Comparison of ENCODE assay signal across 8 mouse cellular contexts in genomic region chr3:104758406-104758805, GRCm38 (mm10). TPM values are rescaled to one million over a fixed set of nuclear protein-coding genes. Genes with fewer than 3 reads are reported as not detected.
A peak's percentile ranks its signal among the peaks of the same experiment; 100 is the strongest.
DNase-seq lines count a peak whose midpoint lies in the region; ATAC-seq and TF ChIP-seq lines count a peak whose summit lies in the region.

No protein-coding gene starts in this region.

- peak overlapping the region; percentile 20; the same call in 1 of the 2 replicates for H3K4me3 ChIP-seq in E14TG2a.4 (replicated peaks; ENCODE audit: low read length)
- peak overlapping the region; percentile 29 for H3K4me3 ChIP-seq in forebrain, embryonic 11.5 days (ENCODE audit: low read depth, low read length)
- peak overlapping the region; percentile 50 for H3K4me3 ChIP-seq in heart, embryonic 16.5 days (ENCODE audit: low read length)
- H3K4me3 ChIP-seq in thymus, adult 2 months (ENCODE audit: control insufficient read depth, insufficient read depth, low read length) = no peak overlapping the region

- H3K36me3 ChIP-seq in E14TG2a.4 (ENCODE audit: insufficient read depth, low read length) = no peaks in the 10 kb centered on the region
- no peaks in the 10 kb centered on the region for H3K36me3 ChIP-seq in forebrain, embryonic 11.5 days (ENCODE audit: control insufficient read depth, insufficient read depth, low read length)
- no peaks in the 10 kb centered on the region for H3K36me3 ChIP-seq in heart, embryonic 16.5 days (ENCODE audit: control insufficient read depth, insufficient read depth)
- H3K36me3 ChIP-seq in thymus, adult 2 months (ENCODE audit: control insufficient read depth, insufficient read depth, low read length) = no peaks in the 10 kb centered on the region

- H3K4me2 ChIP-seq in forebrain, embryonic 11.5 days (ENCODE audit: low read depth, low read length, severe bottlenecking) = peak overlapping the region; percentile 58
- H3K4me2 ChIP-seq in heart, embryonic 16.5 days (ENCODE audit: low read depth, low read length) = peak overlapping the region; percentile 83

- 1% methylated on average over 27 of the region's 27 CpGs for WGBS in forebrain, embryonic 11.5 days
- WGBS in heart, embryonic 16.5 days = 2% methylated on average over 27 of the region's 27 CpGs
- 4% methylated on average over 27 of the region's 27 CpGs for WGBS in thymus, adult 2 months

- TF ChIP-seq POLR2A in thymus, adult 2 months (IDR thresholded peaks at IDR 0.05; ENCODE audit: control insufficient read depth, extremely low read depth, insufficient read depth, low read length, poor library complexity) = no peak

- peak; percentile 57 for DNase-seq in c-Kit-positive CD71-positive TER-119-positive erythroid progenitor cells, embryonic 14.5 days (ENCODE audit: low spot score)
- peak; percentile 92 for DNase-seq in forebrain, embryonic 11.5 days (ENCODE audit: low spot score)
- DNase-seq in kidney, postnatal 14 days = peak; percentile 65
- DNase-seq in lung, adult 18-20 months = peak; percentile 22 to 49
- peak; percentile 66 for DNase-seq in thymus, adult 2 months

- no peak overlapping the region for H3K27ac ChIP-seq in forebrain, embryonic 11.5 days (ENCODE audit: low read depth, low read length)
- no peak overlapping the region for H3K27ac ChIP-seq in heart, embryonic 16.5 days (ENCODE audit: low read length)
- no peak overlapping the region for H3K27ac ChIP-seq in thymus, adult 2 months (ENCODE audit: control insufficient read depth, insufficient read depth, low read length)

- peak overlapping the region; percentile 56 for H3K9ac ChIP-seq in forebrain, embryonic 11.5 days (ENCODE audit: low read length)
- H3K9ac ChIP-seq in heart, embryonic 16.5 days (ENCODE audit: low read length) = peak overlapping the region; percentile 67

- H3K9me3 ChIP-seq in E14TG2a.4 (ENCODE audit: low read length) = no peaks in the 10 kb centered on the region
- no peaks in the 10 kb centered on the region for H3K9me3 ChIP-seq in forebrain, embryonic 11.5 days (ENCODE audit: control insufficient read depth, low read length)
- H3K9me3 ChIP-seq in heart, embryonic 16.5 days (replicated peaks; ENCODE audit: control insufficient read depth, low read length) = no peaks in the 10 kb centered on the region

- peaks cover 25% of the 10 kb centered on the region for H3K4me1 ChIP-seq in E14TG2a.4 (replicated peaks; ENCODE audit: low read depth, low read length)
- H3K4me1 ChIP-seq in forebrain, embryonic 11.5 days (replicated peaks; ENCODE audit: control insufficient read depth, insufficient read depth, low read length) = no peaks in the 10 kb centered on the region
- peaks cover 8% of the 10 kb centered on the region for H3K4me1 ChIP-seq in heart, embryonic 16.5 days (ENCODE audit: control insufficient read depth, insufficient read depth, low read length)
- no peaks in the 10 kb centered on the region; the same call in 1 of the 2 replicates for H3K4me1 ChIP-seq in thymus, adult 2 months (replicated peaks; ENCODE audit: control insufficient read depth, insufficient read depth, low read length)

- H3K27me3 ChIP-seq in E14TG2a.4 (ENCODE audit: insufficient read depth, low read length) = peaks cover 45% of the 10 kb centered on the region
- no peaks in the 10 kb centered on the region for H3K27me3 ChIP-seq in forebrain, embryonic 11.5 days (ENCODE audit: control insufficient read depth, insufficient read depth, low read length)
- no peaks in the 10 kb centered on the region for H3K27me3 ChIP-seq in heart, embryonic 16.5 days (ENCODE audit: control insufficient read depth, insufficient read depth, low read length)
- no peaks in the 10 kb centered on the region; the same call in 1 of the 2 replicates for H3K27me3 ChIP-seq in thymus, adult 2 months (ENCODE audit: control insufficient read depth, insufficient read depth, low read length)

- ATAC-seq in forebrain, embryonic 11.5 days (replicated peaks; ENCODE audit: low FRiP score) = peak; percentile 90
- peak; percentile 72 for ATAC-seq in heart, embryonic 16.5 days (replicated peaks; ENCODE audit: extremely low read depth, insufficient read depth, low FRiP score)
- ATAC-seq in neutrophil, adult 5-6 weeks (ENCODE audit: extremely low read depth, insufficient number of reproducible peaks, low FRiP score, poor library complexity, severe bottlenecking) = peak; percentile 46; the same call in 1 of the 2 replicates

- TF ChIP-seq CTCF in E14TG2a.4 (conservative IDR thresholded peaks at IDR 0.05; ENCODE audit: low read length) = peak; percentile 54
- peak; percentile 99 for TF ChIP-seq CTCF in thymus, adult 2 months (IDR thresholded peaks at IDR 0.05; ENCODE audit: borderline replicate concordance, control insufficient read depth, extremely low read depth, insufficient read depth, low read length, poor library complexity)

RNA-seq across cellular contexts. Expression of gene Ppm1j, which starts 22.4 kb away (rescaled TPM):
- polyA plus RNA-seq in forebrain, embryonic 11.5 days (2014; fragmentation: Nextera tagmentation; extraction: Ambion mirVana) = 1.1 and 1.2 TPM in 2 replicates
- polyA plus RNA-seq in heart, embryonic 16.5 days (2015; fragmentation: Nextera tagmentation; extraction: Ambion mirVana) = 36.9 and 38.9 TPM in 2 replicates
- 0.25 TPM in 1 of 2 replicates, not detected in the other for total RNA-seq in neutrophil, adult 5-6 weeks (2017)
- 4.6 and 7.4 TPM in 2 replicates for polyA plus RNA-seq in thymus, adult 2 months (2012; rRNA removed)

RNA-seq across cellular contexts. Expression of gene Fam19a3, which starts 23.2 kb away (rescaled TPM):
- 0.24 TPM in 1 of 2 replicates, not detected in the other for polyA plus RNA-seq in forebrain, embryonic 11.5 days (2014; fragmentation: Nextera tagmentation; extraction: Ambion mirVana)
- polyA plus RNA-seq in heart, embryonic 16.5 days (2015; fragmentation: Nextera tagmentation; extraction: Ambion mirVana) = 0.99 and 1.8 TPM in 2 replicates
- not detected in 2 replicates for total RNA-seq in neutrophil, adult 5-6 weeks (2017)
- 0.33 and 0.54 TPM in 2 replicates for polyA plus RNA-seq in thymus, adult 2 months (2012; rRNA removed)

RNA-seq across cellular contexts. Expression of gene Rhoc, which starts 29.8 kb away (rescaled TPM):
- 80.5 and 98.0 TPM in 2 replicates for polyA plus RNA-seq in forebrain, embryonic 11.5 days (2014; fragmentation: Nextera tagmentation; extraction: Ambion mirVana)
- 165 TPM in 2 replicates for polyA plus RNA-seq in heart, embryonic 16.5 days (2015; fragmentation: Nextera tagmentation; extraction: Ambion mirVana)
- total RNA-seq in neutrophil, adult 5-6 weeks (2017) = 10.8 and 21.5 TPM in 2 replicates
- 14.8 and 23.5 TPM in 2 replicates for polyA plus RNA-seq in thymus, adult 2 months (2012; rRNA removed)

RNA-seq across cellular contexts. Expression of gene Mov10, which starts 60.0 kb away (rescaled TPM):
- polyA plus RNA-seq in forebrain, embryonic 11.5 days (2014; fragmentation: Nextera tagmentation; extraction: Ambion mirVana) = 13.8 and 15.3 TPM in 2 replicates
- 25.4 and 29.7 TPM in 2 replicates for polyA plus RNA-seq in heart, embryonic 16.5 days (2015; fragmentation: Nextera tagmentation; extraction: Ambion mirVana)
- 19.9 and 24.1 TPM in 2 replicates for total RNA-seq in neutrophil, adult 5-6 weeks (2017)
- 23.9 and 29.8 TPM in 2 replicates for polyA plus RNA-seq in thymus, adult 2 months (2012; rRNA removed)

Comparison
In these comparisons a context has a peak if more than half of its experiments do, and no peak if none do; other contexts are left out.
1. DNase-seq: peak in every context shown above with its lines; median percentile 92 in forebrain, embryonic 11.5 days; 66 in thymus, adult 2 months; 65 in kidney, postnatal 14 days; 57 in c-Kit-positive CD71-positive TER-119-positive erythroid progenitor cells, embryonic 14.5 days; 36 in lung, adult 18-20 months.